Mouse (Mus musculus) left cerebral cortex, postnatal 36 days (tissue): ENCODE results near the gene Ear14. TPM values are rescaled to one million over a fixed set of nuclear protein-coding genes. Genes with fewer than 3 reads are reported as not detected.
A peak's percentile ranks its signal among the peaks of the same experiment; 100 is the strongest.
"Not testable (repeated sequence)": the region's sequence is repeated elsewhere in the genome, so short reads cannot be mapped to it uniquely, and the experiment has no call there.

Source experiments
- DNase-seq, 2 experiments: peaks; one replicate each; pipeline ENCODE4 v3.0.0; 2021 to 2022; ENCODE audit warnings: low spot score in 2 of 2, mixed read lengths in 1 of 2
- intact Hi-C: fragments of 180-260 bp; cut with DNase I; formaldehyde crosslinking; loops from one replicate; pipeline ENCODE4 v1.15.1; 2025
- total RNA-seq, 2 experiments: library from RNA; stranded (reverse); gene quantifications; 2 replicates each; pipeline ENCODE4 v1.2.3; 2021

Gene Ear14
- total RNA-seq, result not detected

GRCm38 (mm10) chr14:51203115-51203514 is at the start of gene Ear14:
Ear14 (plus strand) TSS chr14:51203391.
- DNase-seq, result no peak
- intact Hi-C loops, result no loop called here

GRCm38 (mm10) chr14:51156056-51156735 is 47.0 kb upstream of the Ear14 start:
- no peak for DNase-seq
- intact Hi-C loops, result no loop called here

GRCm38 (mm10) chr14:51156736-51157068 is 46.5 kb upstream of the Ear14 start:
- DNase-seq, result no peak
- intact Hi-C loops, result no loop called here

- intact Hi-C loops, result no loop called here
- no peak for DNase-seq
Observed at GRCm38 (mm10) chr14:51157072-51157471, 46.1 kb upstream of the Ear14 start.

GRCm38 (mm10) chr14:51161976-51162375 is 41.2 kb upstream of the Ear14 start, which contains the start of gene Rnase2b:
Rnase2b (plus strand) TSS chr14:51162260.
- DNase-seq, intact Hi-C loops: not testable (repeated sequence)

- DNase-seq, intact Hi-C loops: not testable (repeated sequence)
Observed at GRCm38 (mm10) chr14:51163323-51163722, 39.9 kb upstream of the Ear14 start.

- DNase-seq, result no peak
- intact Hi-C loops, result no loop called here
Observed at GRCm38 (mm10) chr14:51165435-51165834, 37.8 kb upstream of the Ear14 start.

GRCm38 (mm10) chr14:51166068-51166467 is 37.1 kb upstream of the Ear14 start:
- intact Hi-C loops, result no loop called here
- no peak for DNase-seq

- DNase-seq, intact Hi-C loops: not testable (repeated sequence)
Observed at GRCm38 (mm10) chr14:51172095-51172865, 30.9 kb upstream of the Ear14 start.

- peak in 1 of 2 experiments; percentile 15 for DNase-seq
- intact Hi-C loops, result not testable (repeated sequence)
Observed at GRCm38 (mm10) chr14:51172947-51173346, 30.2 kb upstream of the Ear14 start.

- intact Hi-C loops, result no loop called here
- no peak for DNase-seq
Observed at GRCm38 (mm10) chr14:51173843-51174242, 29.3 kb upstream of the Ear14 start.

GRCm38 (mm10) chr14:51181051-51181450 is 22.1 kb upstream of the Ear14 start:
- intact Hi-C loops, DNase-seq: not testable (repeated sequence)

GRCm38 (mm10) chr14:51195681-51196080 is 7.5 kb upstream of the Ear14 start:
- no peak for DNase-seq
- intact Hi-C loops, result no loop called here

- DNase-seq, result no peak
- intact Hi-C loops, result no loop called here
Observed at GRCm38 (mm10) chr14:51199098-51200023, 3.8 kb upstream of the Ear14 start, which contains the start of gene Ang2. Ang2 (minus strand) TSS chr14:51199148.

- intact Hi-C loops, result no loop called here
- DNase-seq, result no peak
Observed at GRCm38 (mm10) chr14:51200054-51200453, 3.1 kb upstream of the Ear14 start.

- DNase-seq, result no peak
- intact Hi-C loops, result no loop called here
Observed at GRCm38 (mm10) chr14:51200466-51200865, 2.7 kb upstream of the Ear14 start.

- intact Hi-C loops, DNase-seq: not testable (repeated sequence)
Observed at GRCm38 (mm10) chr14:51220075-51220474, 16.9 kb downstream of the Ear14 start.

GRCm38 (mm10) chr14:51229657-51230056 is 26.5 kb downstream of the Ear14 start:
- DNase-seq, intact Hi-C loops: not testable (repeated sequence)

GRCm38 (mm10) chr14:51237488-51237887 is 34.3 kb downstream of the Ear14 start:
- intact Hi-C loops, DNase-seq: not testable (repeated sequence)

- intact Hi-C loops, result loop anchor here (5.0 kb wide), 2 partner anchors 64 to 139 kb away; no protein-coding TSS in a partner anchor
- DNase-seq, result peak; percentile 8 to 19
Observed at GRCm38 (mm10) chr14:51240899-51241298, 37.7 kb downstream of the Ear14 start.
